Mouse (Mus musculus) lung, embryonic 14.5 days (tissue): ENCODE results near the gene Pld4. TPM values are rescaled to one million over a fixed set of nuclear protein-coding genes. Genes with fewer than 3 reads are reported as not detected.

Source experiments
- ATAC-seq: fragments of 200-750 bp; cut with Nextera tagmentation; 2 replicates; pipeline ENCODE4 v1.8.0; 2017; ENCODE audit warnings: mild to moderate bottlenecking, moderate TSS enrichment, moderate library complexity; ENCODE audit not compliant: insufficient read depth
- DNase-seq: peaks from one replicate; pipeline ENCODE4 v3.0.0-alpha.2; 2015
- H3K27ac ChIP-seq: fragments of 300-500 bp; sonication (generic); 2 replicates; pipeline ENCODE4 v1.5.1; 2014; ENCODE audit warnings: low read depth, mild to moderate bottlenecking, moderate library complexity
- H3K27me3 ChIP-seq: fragments of 300-500 bp; sonication (generic); 2 replicates; pipeline ENCODE4 v1.6.1; 2014; ENCODE audit warnings: low read length, control low read depth; ENCODE audit not compliant: insufficient read depth
- H3K36me3 ChIP-seq: fragments of 300-500 bp; sonication (generic); 2 replicates; pipeline ENCODE4 v1.6.1; 2014; ENCODE audit warnings: control low read depth; ENCODE audit not compliant: insufficient read depth
- H3K4me1 ChIP-seq: fragments of 300-500 bp; sonication (generic); 2 replicates; pipeline ENCODE4 v1.6.1; 2014; ENCODE audit warnings: antibody characterized with exemption, control low read depth; ENCODE audit not compliant: insufficient read depth
- H3K4me2 ChIP-seq: fragments of 300-500 bp; sonication (generic); 2 replicates; pipeline ENCODE4 v1.6.1; 2014; ENCODE audit warnings: mild to moderate bottlenecking
- H3K4me3 ChIP-seq: fragments of 300-500 bp; sonication (generic); 2 replicates; pipeline ENCODE4 v1.5.1; 2014; ENCODE audit warnings: low read depth, low read length
- H3K9ac ChIP-seq: fragments of 300-500 bp; sonication (generic); 2 replicates; pipeline ENCODE4 v1.6.1; 2014
- H3K9me3 ChIP-seq: fragments of 300-500 bp; sonication (generic); 2 replicates; pipeline ENCODE4 v1.6.1; 2016; ENCODE audit warnings: low read depth, low read length, control low read depth
- CTCF ChIP-seq: IDR thresholded peaks from 2 replicates; pipeline ENCODE4 v1.5.1; 2016; ENCODE audit warnings: antibody characterized with exemption, low read depth
- WGBS: fragments of 180-500 bp; shearing (Covaris S2); extraction: QIAGEN DNeasy Blood & Tissue Kit; methylation state at CpG from one replicate; pipeline ENCODE4 v1.1.7; 2014; 5-methylcytosine and 5-hydroxymethylcytosine counted together
- polyA plus RNA-seq: library from polyadenylated mRNA; unstranded; fragments of >200 nt; fragmentation: Nextera tagmentation; extraction: Ambion mirVana; gene quantifications from 2 replicates; pipeline ENCODE4 v1.2.1, GENCODE M21; 2014

Pld4 gene
- polyA plus RNA-seq, 1 experiment from 2014 or later, result 9.3 TPM

DNA sequence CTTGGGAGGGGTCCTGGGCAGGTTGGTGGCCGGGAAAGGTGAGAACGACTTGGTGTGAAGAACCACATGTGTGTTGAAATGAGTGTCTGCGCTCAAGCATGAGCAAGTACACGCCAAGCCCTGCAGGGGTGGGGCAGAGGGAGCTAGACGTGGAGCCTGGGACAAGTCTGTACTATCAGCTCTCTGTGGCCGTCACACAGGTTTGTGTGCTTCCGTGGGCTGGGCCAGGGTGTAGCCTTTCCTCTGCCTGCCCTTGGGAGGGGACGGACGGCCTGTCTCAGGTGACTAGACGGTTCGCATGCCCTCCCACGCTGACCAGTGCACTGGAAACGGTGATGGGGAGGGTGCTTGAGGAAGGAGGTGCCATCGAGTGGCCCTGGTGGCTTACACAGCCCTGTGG is 29.6 kb upstream of the Pld4 start:
- Histone ChIP-seq H3K4me1 (no peaks in the 10 kb centered on the region), H3K4me3 (no peak overlapping the region), H3K27me3 (no peaks in the 10 kb centered on the region), H3K27ac (no peak overlapping the region), H3K9ac (no peak overlapping the region), H3K36me3 (peaks cover 26% of the 10 kb centered on the region; the same call in 1 of the 2 replicates), H3K9me3 (no peaks in the 10 kb centered on the region), H3K4me2 (no peak overlapping the region)
- TF ChIP-seq CTCF, result no peak
- WGBS, result 78% methylated on average over 14 of the region's 14 CpGs
- ATAC-seq, result no peak
- DNase-seq, result no peak

- Histone ChIP-seq H3K9me3 (no peaks in the 10 kb centered on the region), H3K9ac (no peak overlapping the region), H3K27ac (no peak overlapping the region), H3K36me3 (peaks cover 39% of the 10 kb centered on the region), H3K4me3 (no peak overlapping the region), H3K27me3 (no peaks in the 10 kb centered on the region), H3K4me1 (no peaks in the 10 kb centered on the region), H3K4me2 (no peak overlapping the region)
- no peak for ATAC-seq
- TF ChIP-seq CTCF, result no peak
- no peak for DNase-seq
- 85% methylated on average over 10 of the region's 10 CpGs for WGBS
These were observed 27.9 kb upstream of the Pld4 start for GRCm38 (mm10) chr12:112732591-112732990.

DNA sequence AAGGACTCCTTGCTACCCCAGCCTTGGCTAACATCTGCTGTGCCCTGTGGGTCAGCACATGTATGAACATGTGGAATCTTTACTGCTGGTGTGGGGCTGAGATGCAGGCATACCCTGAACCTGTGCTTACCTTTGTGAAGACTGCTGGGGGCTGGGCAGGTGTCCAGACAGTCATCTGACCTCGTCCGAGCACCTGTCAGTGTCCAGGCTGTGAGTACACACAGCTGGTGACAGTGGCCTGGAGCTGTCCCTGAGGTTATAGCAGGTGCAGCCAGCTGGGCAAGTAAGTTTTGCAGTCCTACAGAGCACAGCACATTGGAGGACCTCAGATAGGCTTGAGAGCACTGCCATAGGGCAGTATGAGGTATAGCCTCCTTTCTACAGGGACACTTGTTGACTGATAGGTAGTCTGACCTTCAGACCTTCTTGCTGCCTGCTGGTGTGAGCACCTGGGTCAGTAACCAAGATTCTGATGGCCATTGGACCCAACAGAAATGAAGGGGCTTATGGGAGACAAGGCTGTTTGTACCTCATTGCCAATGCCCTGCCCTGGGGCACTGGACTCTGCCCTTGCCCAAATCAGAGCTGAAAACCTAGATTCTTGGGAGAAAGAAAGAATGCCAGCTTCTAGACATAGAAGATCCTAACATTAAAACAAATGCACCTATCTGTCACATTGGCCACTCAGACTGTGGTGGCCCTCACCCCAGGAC is 26.2 kb upstream of the Pld4 start:
- WGBS, result 78% methylated on average over 2 of the region's 2 CpGs
- Histone ChIP-seq H3K4me3 (no peak overlapping the region), H3K9me3 (no peaks in the 10 kb centered on the region), H3K9ac (no peak overlapping the region), H3K36me3 (peaks cover 55% of the 10 kb centered on the region), H3K4me2 (no peak overlapping the region), H3K4me1 (no peaks in the 10 kb centered on the region), H3K27me3 (no peaks in the 10 kb centered on the region), H3K27ac (no peak overlapping the region)
- DNase-seq (no peak), ATAC-seq (no peak)
- no peak for TF ChIP-seq CTCF

DNA sequence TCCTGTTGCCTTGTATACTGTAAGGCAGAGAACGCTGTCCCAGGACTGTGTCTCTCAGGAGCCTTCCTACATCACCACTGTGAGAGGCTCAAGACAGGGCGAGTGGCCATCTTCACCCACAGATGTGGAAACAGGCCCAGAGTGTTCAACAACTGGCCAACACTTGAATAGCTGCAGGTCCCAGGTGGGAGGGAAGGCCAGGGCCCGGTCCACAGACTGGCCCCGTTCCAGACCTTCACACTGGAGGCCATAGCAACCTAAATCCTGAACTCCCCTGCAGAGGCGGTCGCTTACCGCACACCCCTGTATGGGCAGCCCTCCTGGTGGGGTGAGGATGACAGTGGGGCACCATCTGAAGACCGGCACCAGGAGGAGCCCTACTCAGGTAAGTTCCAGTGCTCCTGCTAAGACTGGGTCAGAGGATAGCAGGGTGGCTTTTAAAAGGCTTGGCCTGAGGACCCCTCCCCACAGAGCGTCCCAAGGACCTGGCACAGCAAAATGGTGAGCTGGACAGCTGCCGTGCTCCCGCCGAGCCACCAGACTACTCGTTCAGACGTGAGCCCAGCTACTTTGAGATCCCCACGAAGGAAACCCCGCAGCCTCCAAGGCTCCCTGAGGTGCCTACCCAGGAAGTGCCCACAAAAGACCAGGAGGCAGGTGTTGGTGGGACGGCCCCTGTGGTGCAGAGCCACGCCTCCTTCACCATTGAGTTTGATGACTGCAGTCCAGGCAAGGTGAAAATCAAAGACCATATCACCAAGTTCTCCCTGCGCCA is 25.4 kb upstream of the Pld4 start:
- no peak for TF ChIP-seq CTCF
- no peaks in the 10 kb centered on the region for H3K9me3 ChIP-seq
- no peaks in the 10 kb centered on the region for H3K4me1 ChIP-seq
- no peak for ATAC-seq
- no peak overlapping the region for H3K27ac ChIP-seq
- 87% methylated on average over 19 of the region's 19 CpGs for WGBS
- peaks cover 60% of the 10 kb centered on the region for H3K36me3 ChIP-seq
- H3K4me3 ChIP-seq, result no peak overlapping the region
- no peak for DNase-seq
- H3K4me2 ChIP-seq, result no peak overlapping the region
- no peak overlapping the region for H3K9ac ChIP-seq
- H3K27me3 ChIP-seq, result no peaks in the 10 kb centered on the region

- Histone ChIP-seq H3K9ac (no peak overlapping the region), H3K36me3 (peaks cover 66% of the 10 kb centered on the region), H3K4me1 (no peaks in the 10 kb centered on the region), H3K27me3 (no peaks in the 10 kb centered on the region), H3K9me3 (no peaks in the 10 kb centered on the region), H3K4me2 (no peak overlapping the region), H3K27ac (no peak overlapping the region), H3K4me3 (no peak overlapping the region)
- 89% methylated on average over 29 of the region's 29 CpGs for WGBS
- no peak for DNase-seq
- no peak for ATAC-seq
- TF ChIP-seq CTCF, result no peak
These were observed 24.4 kb upstream of the Pld4 start for GRCm38 (mm10) chr12:112735896-112736635.

GRCm38 (mm10) chr12:112736636-112736925 is 23.9 kb upstream of the Pld4 start:
- 78% methylated on average over 10 of the region's 10 CpGs for WGBS
- peaks cover 64% of the 10 kb centered on the region for H3K36me3 ChIP-seq
- ATAC-seq, result no peak

DNA sequence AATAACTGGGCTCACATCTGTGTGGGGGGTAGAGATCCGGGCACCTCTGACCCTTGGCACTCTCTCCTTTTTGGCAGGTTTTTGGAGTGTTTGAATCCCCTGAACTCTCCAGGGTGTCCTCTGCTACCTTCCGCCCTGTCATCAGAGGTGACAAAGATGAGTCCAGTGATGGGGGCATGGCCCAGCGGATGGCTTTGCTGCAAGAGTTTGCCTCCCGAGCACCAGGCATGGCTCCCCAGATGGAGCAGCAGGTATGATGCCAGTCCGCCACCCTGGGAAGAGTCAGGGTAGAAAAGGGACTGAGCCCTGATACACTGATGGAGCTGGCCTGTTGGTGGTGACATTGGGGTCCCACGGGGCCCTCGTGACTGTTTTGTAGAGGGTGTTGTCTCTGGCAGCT is 23.4 kb upstream of the Pld4 start:
- H3K27ac ChIP-seq, result no peak overlapping the region
- DNase-seq (no peak), ATAC-seq (no peak)
- no peaks in the 10 kb centered on the region for H3K4me1 ChIP-seq
- H3K9me3 ChIP-seq, result no peaks in the 10 kb centered on the region
- H3K36me3 ChIP-seq, result peaks cover 64% of the 10 kb centered on the region
- no peaks in the 10 kb centered on the region for H3K27me3 ChIP-seq
- 84% methylated on average over 7 of the region's 7 CpGs for WGBS
- no peak overlapping the region for H3K4me3 ChIP-seq
- H3K4me2 ChIP-seq, result no peak overlapping the region
- no peak for TF ChIP-seq CTCF
- H3K9ac ChIP-seq, result no peak overlapping the region

More at GRCm38 (mm10) chr12:112736636-112736925, 23.9 kb upstream of the Pld4 start:
- H3K27ac ChIP-seq, result no peak overlapping the region
- H3K9ac ChIP-seq, result no peak overlapping the region
- no peak for TF ChIP-seq CTCF
- H3K4me3 ChIP-seq, result no peak overlapping the region
- DNase-seq, result no peak
- no peaks in the 10 kb centered on the region for H3K4me1 ChIP-seq
- H3K27me3 ChIP-seq, result no peaks in the 10 kb centered on the region
- H3K4me2 ChIP-seq, result no peak overlapping the region
- no peaks in the 10 kb centered on the region for H3K9me3 ChIP-seq
